Mouse (Mus musculus): ENCODE data around the gene Tbcel. TPM values are rescaled to one million over a fixed set of nuclear protein-coding genes. Genes with fewer than 3 reads are reported as not detected.

The Tbcel gene
- total and polyA plus RNA-seq, 3 experiments: 14.8 to 53.5 (median 44.3) TPM

GRCm38 (mm10) chr9:42486913-42487312 lies 20.7 kb downstream of the Tbcel start:
- no peak for DNase-seq

GRCm38 (mm10) chr9:42484667-42485066 lies 22.9 kb downstream of the Tbcel start:
- DNase-seq: peak; percentile 55

- DNase-seq: no peak
Measured at GRCm38 (mm10) chr9:42482944-42483343, 24.7 kb downstream of the Tbcel start.

GRCm38 (mm10) chr9:42476166-42476565 lies 31.4 kb downstream of the Tbcel start:
- DNase-seq: no peak

- no peak for DNase-seq
Measured at GRCm38 (mm10) chr9:42474244-42474643, 33.4 kb downstream of the Tbcel start.

GRCm38 (mm10) chr9:42471921-42472747 lies 35.5 kb downstream of the Tbcel start:
- peak; percentile 95 for DNase-seq

- DNase-seq: peak; percentile 87
Measured at GRCm38 (mm10) chr9:42471214-42471613, 36.4 kb downstream of the Tbcel start.

GRCm38 (mm10) chr9:42469323-42469722 lies 38.3 kb downstream of the Tbcel start:
- no peak for DNase-seq

GRCm38 (mm10) chr9:42468360-42468759 lies 39.2 kb downstream of the Tbcel start:
- no peak for DNase-seq

GRCm38 (mm10) chr9:42467116-42467815 lies 40.3 kb downstream of the Tbcel start:
- no peak for DNase-seq

- no peak for DNase-seq
Measured at GRCm38 (mm10) chr9:42465661-42466091, 41.9 kb downstream of the Tbcel start.

GRCm38 (mm10) chr9:42464181-42464580 lies 43.4 kb downstream of the Tbcel start:
- DNase-seq: no peak

GRCm38 (mm10) chr9:42463220-42463989 lies 44.2 kb downstream of the Tbcel start:
- peak; percentile 88 for DNase-seq

- no peak for DNase-seq
Measured at GRCm38 (mm10) chr9:42462585-42463219, 44.9 kb downstream of the Tbcel start.

GRCm38 (mm10) chr9:42461390-42462108 lies 46.1 kb downstream of the Tbcel start:
- DNase-seq: peak; percentile 68

- DNase-seq: no peak
Measured at GRCm38 (mm10) chr9:42460353-42460752, 47.3 kb downstream of the Tbcel start.

- DNase-seq: no peak
Measured at GRCm38 (mm10) chr9:42459736-42460135, 47.9 kb downstream of the Tbcel start.

GRCm38 (mm10) chr9:42458741-42459515 lies 48.7 kb downstream of the Tbcel start:
- peak; percentile 57 for DNase-seq

- no peak for DNase-seq
Measured at GRCm38 (mm10) chr9:42457501-42457900, 50.1 kb downstream of the Tbcel start.

GRCm38 (mm10) chr9:42454364-42454763 lies 53.2 kb downstream of the Tbcel start:
- DNase-seq: no peak
